Mouse (Mus musculus) left cerebral cortex, adult 2 months (tissue): ENCODE results near the gene Cul9. TPM values are rescaled to one million over a fixed set of nuclear protein-coding genes. Genes with fewer than 3 reads are reported as not detected.
"Not testable (repeated sequence)": the region's sequence is repeated elsewhere in the genome, so short reads cannot be mapped to it uniquely, and the experiment has no call there.

Experiments
- DNase-seq, 2 experiments: peaks; one replicate each; pipeline ENCODE4 v3.0.0; 2021 to 2022; ENCODE audit warnings: low spot score in 2 of 2, mixed read lengths in 1 of 2; ENCODE audit errors: extremely low spot score in 1 of 2
- H3K27ac ChIP-seq: fragments of 200-600 bp; 2 replicates; pipeline ENCODE4 v1.8.1; 2022
- H3K4me3 ChIP-seq: fragments of 200-600 bp; 2 replicates; pipeline ENCODE4 v1.8.1; 2022
- CTCF ChIP-seq: fragments of 200-600 bp; IDR thresholded peaks from 2 replicates; pipeline ENCODE4 v1.8.1; 2022; ENCODE audit warnings: antibody characterized with exemption, mild to moderate bottlenecking, moderate library complexity
- intact Hi-C: fragments of 180-260 bp; cut with DNase I; formaldehyde crosslinking; loops from one replicate; pipeline ENCODE4 v1.15.1; 2025
- total RNA-seq, 2 experiments: library from RNA; stranded (reverse); gene quantifications; 2 replicates each; pipeline ENCODE4 v1.2.3; 2021

Cul9 gene
- total RNA-seq, 2 experiments from 2014 or later = 66.6 to 70.1 TPM

DNA sequence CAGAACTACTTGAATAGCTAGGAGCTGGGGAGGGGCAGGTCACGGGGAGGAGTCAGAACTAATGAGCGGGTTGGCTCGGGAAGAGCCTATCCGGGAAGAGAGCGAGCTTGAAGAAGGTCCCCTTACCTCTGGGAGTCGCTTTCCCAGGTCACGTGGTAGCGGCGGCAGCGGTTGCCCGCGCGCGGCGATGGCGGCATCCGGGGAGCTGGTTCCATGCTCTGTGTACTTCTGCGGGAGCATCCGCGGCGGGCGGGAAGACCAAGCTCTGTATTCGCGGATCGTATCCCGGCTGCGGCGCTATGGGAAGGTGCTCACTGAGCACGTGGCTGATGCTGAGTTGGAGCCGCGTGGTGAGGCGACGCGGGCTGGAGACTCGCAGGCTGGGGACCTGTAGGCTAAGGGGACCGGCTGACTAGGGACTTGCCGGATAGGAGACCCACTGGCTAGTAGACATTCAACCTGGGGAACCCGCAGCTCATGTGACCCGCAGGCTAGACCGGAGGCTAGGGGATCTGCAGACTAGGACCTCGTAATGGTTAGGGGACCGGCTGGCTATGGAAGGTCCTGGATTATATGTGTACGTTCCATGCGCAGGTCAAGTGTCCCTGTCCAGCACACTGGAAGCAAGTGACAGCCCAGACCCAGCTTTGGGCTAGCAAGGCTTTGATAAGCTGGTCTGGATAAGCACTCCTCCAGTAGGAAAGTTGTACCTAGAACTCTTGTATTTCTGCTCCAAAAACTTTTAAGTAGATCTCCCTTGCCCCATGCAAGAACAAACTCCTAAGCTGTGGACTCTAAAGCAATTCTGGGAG, 49.4 kb downstream of the Cul9 start, which contains the start of gene Dnph1:
Gene Dnph1 (plus strand): TSS at position 89 of the 812 bp plus-strand sequence.
- DNase-seq = peak; percentile 78 to 82
- peak within 1 kb of the TSS; percentile 54 for H3K4me3 ChIP-seq
- TF ChIP-seq CTCF = no peak
- peak within 1 kb of the TSS; percentile 12; the same call in 1 of the 2 replicates for H3K27ac ChIP-seq
- intact Hi-C loops = no loop called here

DNA sequence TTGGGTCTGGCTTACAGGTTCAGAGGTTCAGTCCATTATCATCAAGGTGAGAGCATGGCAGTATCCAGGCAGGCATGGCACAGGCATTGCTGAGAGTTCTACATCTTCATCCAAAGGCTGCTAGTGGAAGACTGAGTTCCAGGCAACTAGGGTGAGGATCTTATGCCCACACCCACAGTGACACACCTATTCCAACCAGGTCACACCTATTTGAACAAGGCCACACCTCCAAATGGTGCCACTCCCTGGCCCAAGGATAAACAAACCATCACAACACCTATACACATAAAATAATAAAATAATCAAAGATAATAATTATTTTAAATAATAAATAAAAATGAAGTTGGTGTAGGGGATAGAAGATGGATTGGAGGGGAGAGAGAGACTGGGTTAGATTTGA, 50.1 kb downstream of the Cul9 start:
- H3K4me3 ChIP-seq = peak overlapping the region; percentile 54
- DNase-seq, intact Hi-C loops, H3K27ac ChIP-seq: not testable (repeated sequence)

DNA sequence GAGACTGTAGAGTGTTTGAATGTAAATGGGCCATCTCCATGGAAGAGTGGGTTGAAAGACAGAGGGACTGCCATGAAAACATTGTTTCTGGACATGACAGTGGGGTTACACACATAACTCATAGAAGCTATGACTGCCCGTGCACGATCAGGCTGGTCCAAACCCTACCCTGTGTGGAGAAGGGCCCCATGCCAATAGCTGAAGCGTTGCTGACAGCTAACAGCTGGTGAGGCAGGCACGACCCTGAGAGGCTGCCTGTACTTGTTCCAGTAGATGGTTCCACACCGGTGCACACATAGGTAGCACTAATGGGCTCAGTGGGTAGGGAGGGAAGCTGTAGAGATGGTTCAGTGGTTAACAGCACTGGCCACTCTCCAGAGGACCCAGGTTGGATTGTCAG, 50.7 kb downstream of the Cul9 start:
- no peak for TF ChIP-seq CTCF

DNA sequence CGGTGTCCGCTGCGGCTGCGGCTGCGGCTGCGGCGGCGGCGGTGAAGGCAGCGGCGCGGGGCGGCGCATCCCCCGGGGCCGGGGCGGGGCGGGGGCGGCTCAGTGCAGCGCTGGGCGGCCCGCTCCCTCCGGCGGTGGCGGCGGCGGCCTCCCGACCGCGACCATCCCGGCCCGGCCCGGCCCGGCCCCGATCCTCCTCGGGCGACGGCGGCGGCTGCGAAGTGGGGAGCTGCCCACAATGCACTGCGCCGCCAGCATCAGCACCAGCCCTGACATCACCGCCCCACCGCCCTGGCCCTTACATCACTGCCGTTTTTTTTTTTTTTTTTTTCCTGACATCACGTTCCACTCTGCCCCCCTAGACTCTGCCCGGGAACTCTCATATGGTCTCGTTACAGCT, 58.8 kb downstream of the Cul9 start, which contains the start of gene Ttbk1:
Gene Ttbk1 (minus strand): TSS at position 245 of the 400 bp plus-strand sequence.
- DNase-seq = peak; percentile 67 to 77
- TF ChIP-seq CTCF = no peak
- Histone ChIP-seq H3K27ac (peak within 1 kb of the TSS; percentile 83), H3K4me3 (peak within 1 kb of the TSS; percentile 74)
- intact Hi-C loops = no loop called here

More for the DNA sequence above, 50.7 kb downstream of the Cul9 start:
- DNase-seq = no peak
- intact Hi-C loops = no loop called here
- H3K27ac ChIP-seq = no peak overlapping the region
- no peak overlapping the region for H3K4me3 ChIP-seq

DNA sequence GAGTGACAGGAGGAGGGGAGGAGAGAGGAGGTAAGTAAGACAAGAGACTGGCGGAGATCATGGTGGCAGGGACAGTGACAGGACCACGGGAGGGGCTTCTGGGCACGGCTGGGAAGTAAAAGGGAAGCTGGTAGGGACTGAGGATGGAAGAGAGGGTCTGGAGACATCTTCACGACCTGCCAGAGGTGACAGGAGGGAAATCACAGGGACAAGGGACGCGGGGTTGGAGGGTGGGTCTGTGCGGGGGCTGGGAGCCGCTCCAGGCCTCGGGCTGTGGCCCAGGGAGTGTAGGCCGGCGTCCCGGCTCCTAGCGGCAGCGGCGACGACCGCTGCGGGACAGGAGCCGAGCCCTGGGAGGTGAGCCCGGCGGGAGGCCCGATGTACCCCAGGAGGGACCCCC, 59.2 kb downstream of the Cul9 start:
- no peak for TF ChIP-seq CTCF
- H3K27ac ChIP-seq = peak overlapping the region; percentile 81
- peak overlapping the region; percentile 74 for H3K4me3 ChIP-seq
- DNase-seq = peak in 1 of 2 experiments; percentile 25
- intact Hi-C loops = no loop called here

DNA sequence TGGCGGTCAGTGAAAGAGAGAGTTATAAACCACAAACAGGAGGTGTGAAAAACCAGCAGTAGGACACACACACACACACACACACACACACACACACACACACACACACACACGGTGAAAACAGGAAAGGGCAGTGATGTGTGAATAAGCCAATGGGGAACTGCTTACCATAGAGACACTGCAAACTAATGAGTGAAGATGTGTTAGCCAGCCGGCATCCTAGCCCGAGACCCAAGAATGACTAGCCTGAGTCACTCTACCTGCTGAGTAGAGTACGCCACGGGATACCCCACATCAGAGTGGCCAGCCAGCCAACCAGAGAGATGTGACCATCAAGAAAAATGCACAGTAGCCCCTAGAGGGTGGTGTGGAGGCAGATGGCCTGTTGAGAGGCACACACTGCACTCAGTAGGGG, 61.7 kb downstream of the Cul9 start:
- Histone ChIP-seq H3K27ac (no peak overlapping the region), H3K4me3 (peak overlapping the region; percentile 58)
- DNase-seq = peak in 1 of 2 experiments; percentile 19
- peak; percentile 33 for TF ChIP-seq CTCF
- intact Hi-C loops = no loop called here

DNA sequence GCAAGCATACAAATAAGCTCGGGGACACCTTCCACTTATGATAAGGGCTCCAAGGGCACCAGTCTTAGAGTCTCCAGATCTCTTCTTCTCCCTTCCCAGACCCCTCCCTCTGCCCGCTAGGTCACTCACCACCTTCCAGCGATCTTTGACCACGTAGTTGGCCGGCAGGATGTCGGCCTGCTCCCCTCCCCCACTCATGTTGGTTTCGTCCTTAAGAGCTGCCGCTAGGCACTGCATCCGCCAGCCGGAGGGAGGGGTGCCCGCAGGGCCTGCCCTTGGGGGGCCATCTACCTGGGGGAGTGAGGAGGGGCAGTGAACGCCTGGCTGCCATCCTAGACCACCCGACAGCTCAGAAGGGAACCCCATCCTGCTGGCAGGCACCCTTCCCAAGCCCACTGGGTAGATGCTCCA, 62.2 kb downstream of the Cul9 start:
- intact Hi-C loops = no loop called here
- peak overlapping the region; percentile 55 for H3K27ac ChIP-seq
- H3K4me3 ChIP-seq = peak overlapping the region; percentile 58
- DNase-seq = peak in 1 of 2 experiments; percentile 32
- no peak for TF ChIP-seq CTCF

DNA sequence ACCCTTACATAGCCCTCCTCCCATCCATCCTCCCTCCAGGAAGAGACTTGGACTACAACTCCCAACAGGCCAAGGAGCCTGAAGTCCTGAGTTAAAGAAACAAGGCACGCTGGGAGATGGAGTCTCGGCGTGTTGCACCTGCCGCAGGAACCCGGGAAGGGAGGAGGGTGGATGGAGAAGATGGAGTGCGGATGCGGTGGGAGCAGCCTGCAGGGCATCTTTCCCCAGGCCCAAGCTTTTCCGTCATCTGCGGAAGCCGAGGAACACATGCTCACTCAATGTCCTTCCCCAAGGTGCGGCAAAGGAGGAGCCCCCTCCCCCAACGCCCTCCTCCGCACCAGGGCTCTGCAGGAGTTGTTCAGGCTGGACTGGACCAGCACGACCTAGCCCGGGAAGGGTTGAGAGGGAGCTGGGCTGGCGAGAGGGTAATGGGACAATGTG, 62.6 kb downstream of the Cul9 start:
- intact Hi-C loops = no loop called here
- H3K27ac ChIP-seq = peak overlapping the region; percentile 55
- peak overlapping the region; percentile 58 for H3K4me3 ChIP-seq
- peak; percentile 52 to 57 for DNase-seq
- TF ChIP-seq CTCF = no peak

DNA sequence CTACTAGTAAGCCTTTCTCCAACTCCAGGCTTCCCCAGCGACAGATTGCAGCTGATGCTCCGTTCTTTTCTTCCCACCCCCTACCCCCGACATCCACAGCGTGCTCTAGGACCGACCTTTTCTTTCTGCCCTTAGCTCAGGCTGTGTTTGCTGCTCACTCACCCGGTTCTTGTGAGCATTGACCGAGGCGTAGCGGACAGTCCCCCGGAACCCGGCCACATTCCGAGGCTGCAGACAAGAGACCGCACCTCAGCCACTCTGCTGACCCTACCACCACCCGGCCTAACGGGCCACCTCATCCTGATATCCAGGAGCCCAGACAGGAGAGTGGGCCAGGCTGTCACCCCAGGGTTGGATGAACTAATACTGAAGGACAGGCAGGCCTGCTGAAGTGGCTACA, 68.9 kb downstream of the Cul9 start:
- Histone ChIP-seq H3K27ac (no peak overlapping the region), H3K4me3 (no peak overlapping the region)
- TF ChIP-seq CTCF = no peak
- intact Hi-C loops = no loop called here
- DNase-seq = no peak

DNA sequence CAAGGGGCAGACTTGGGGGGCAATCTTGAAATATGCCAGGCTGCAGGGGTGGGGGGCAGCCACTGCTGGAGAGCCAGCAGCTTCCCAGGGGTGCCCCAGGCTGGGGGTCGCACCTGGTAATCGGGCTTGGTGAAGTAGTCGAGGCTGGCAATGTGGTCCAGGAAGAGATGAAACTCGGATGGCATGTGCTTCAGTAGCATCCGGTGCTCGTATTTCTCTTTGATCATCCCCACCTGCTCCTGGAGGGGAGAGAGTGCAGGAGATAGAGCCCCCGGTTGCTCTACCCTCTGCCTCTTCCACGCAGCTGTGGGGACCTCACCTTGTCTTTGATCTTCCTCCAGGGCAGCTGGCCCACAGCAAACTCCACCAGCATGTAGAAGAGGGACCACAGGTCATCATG, 69.6 kb downstream of the Cul9 start:
- H3K27ac ChIP-seq = no peak overlapping the region
- no peak for TF ChIP-seq CTCF
- DNase-seq = no peak
- intact Hi-C loops = no loop called here
- H3K4me3 ChIP-seq = no peak overlapping the region

DNA sequence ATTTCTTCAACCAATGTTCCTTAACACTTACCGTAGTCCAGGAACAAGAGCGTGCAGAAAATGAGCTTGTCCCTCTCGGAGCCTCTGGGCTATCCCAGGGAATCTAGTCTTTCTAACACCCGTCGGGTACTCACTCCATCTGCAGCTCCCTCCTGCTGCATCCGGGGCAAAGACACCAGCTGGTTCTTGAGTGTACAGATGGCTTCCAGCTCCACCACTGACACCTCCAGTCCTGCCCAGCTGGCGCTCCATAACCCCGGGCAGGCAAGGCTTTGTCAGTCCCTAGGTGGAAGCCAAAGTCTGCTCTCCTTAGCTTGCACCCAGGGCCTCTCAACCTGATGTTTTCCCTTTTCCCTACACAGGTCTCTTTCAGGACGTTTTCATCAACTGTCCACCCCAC, 78.4 kb downstream of the Cul9 start:
- intact Hi-C loops = no loop called here
- Histone ChIP-seq H3K4me3 (no peak overlapping the region), H3K27ac (no peak overlapping the region)
- TF ChIP-seq CTCF = no peak
- no peak for DNase-seq

DNA sequence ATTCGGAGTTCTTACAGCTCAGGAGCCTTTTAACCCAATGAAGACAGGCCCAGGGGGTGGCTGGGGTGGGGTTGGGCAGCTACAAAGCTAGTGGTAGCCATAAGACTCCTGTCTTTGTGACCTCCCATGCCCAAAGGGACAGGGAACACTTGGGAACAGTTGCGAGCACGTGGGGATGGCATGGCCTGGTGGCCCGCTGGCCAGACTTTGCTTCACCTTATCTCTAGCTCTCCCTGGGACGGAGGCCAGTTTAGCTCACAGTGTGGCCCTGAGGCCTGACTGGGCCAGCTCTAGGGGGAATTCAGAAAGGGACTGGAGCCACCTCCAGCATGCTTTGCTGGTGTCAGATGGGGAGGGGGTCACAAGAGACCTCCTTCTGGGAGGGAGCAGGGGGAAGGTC, 84.0 kb downstream of the Cul9 start:
- Histone ChIP-seq H3K4me3 (no peak overlapping the region), H3K27ac (no peak overlapping the region)
- intact Hi-C loops = no loop called here
- no peak for DNase-seq
- no peak for TF ChIP-seq CTCF

DNA sequence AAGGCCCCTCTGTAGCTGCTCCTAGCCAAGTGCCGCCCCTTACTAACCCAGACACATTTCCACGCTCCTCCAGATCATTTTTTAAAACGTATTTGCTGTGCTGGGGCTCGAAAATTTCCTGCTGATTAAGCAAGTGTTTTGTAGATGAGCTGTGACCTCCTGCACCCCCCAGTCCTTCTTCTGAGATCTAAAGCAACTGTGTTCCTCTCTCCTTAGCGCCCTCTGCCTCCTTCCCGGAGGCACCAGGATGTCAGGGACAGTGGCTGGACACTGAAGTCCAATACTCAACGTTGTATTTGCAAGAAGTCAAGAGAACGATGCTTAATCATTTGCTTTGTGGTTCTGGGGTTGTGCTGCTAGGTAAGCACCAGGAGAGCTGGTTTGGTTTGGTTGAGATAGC, 84.8 kb downstream of the Cul9 start:
- DNase-seq = no peak
- Histone ChIP-seq H3K27ac (no peak overlapping the region), H3K4me3 (no peak overlapping the region)
- intact Hi-C loops = no loop called here
- TF ChIP-seq CTCF = no peak; the same call in 1 of the 2 replicates
